In genomic region chr5:40877756-40878155, GRCm38 (mm10) we compare ENCODE assay signal across 35 mouse cellular contexts.
"Had no signal": no experiment of that assay in that cellular context is flagged by ENCODE, and none has a peak within 500 bp of the region (broad histone marks: within the 10 kb centered on the region; RNA-seq: fewer than 3 reads in every experiment).

No protein-coding gene starts in this region.

- H3K9me3 ChIP-seq: heart, embryonic 10.5 days; heart, embryonic 12.5 days; heart, embryonic 13.5 days; heart, embryonic 15.5 days; hindbrain, embryonic 10.5 days; hindbrain, embryonic 12.5 days; hindbrain, embryonic 13.5 days; hindbrain, embryonic 15.5 days; intestine, embryonic 15.5 days; kidney, embryonic 15.5 days had no signal

- H3K9ac ChIP-seq: heart, embryonic 12.5 days; heart, embryonic 13.5 days; heart, embryonic 15.5 days; hindbrain, embryonic 12.5 days; hindbrain, embryonic 13.5 days; hindbrain, embryonic 14.5 days; hindbrain, embryonic 15.5 days; intestine, embryonic 15.5 days; kidney, embryonic 15.5 days had no signal

- H3K4me2 ChIP-seq: heart, embryonic 11.5 days; heart, embryonic 12.5 days; heart, embryonic 13.5 days; heart, embryonic 15.5 days; hindbrain, embryonic 12.5 days; hindbrain, embryonic 13.5 days; hindbrain, embryonic 14.5 days; hindbrain, embryonic 15.5 days; intestine, embryonic 15.5 days; kidney, embryonic 15.5 days had no signal

- H3K36me3 ChIP-seq: heart, embryonic 10.5 days; heart, embryonic 12.5 days; heart, embryonic 13.5 days; heart, embryonic 15.5 days; hindbrain, embryonic 10.5 days; hindbrain, embryonic 12.5 days; hindbrain, embryonic 13.5 days; hindbrain, embryonic 15.5 days; intestine, embryonic 15.5 days; kidney, embryonic 15.5 days had no signal

- H3K27me3 ChIP-seq: heart, embryonic 12.5 days; heart, embryonic 13.5 days; heart, embryonic 15.5 days; hindbrain, embryonic 12.5 days; hindbrain, embryonic 13.5 days; hindbrain, embryonic 15.5 days; intestine, embryonic 15.5 days; kidney, embryonic 15.5 days had no signal

- DNase-seq: heart, postnatal 10 days; heart, postnatal 14 days; heart, postnatal 36 days; heart, postnatal 4 days; kidney, adult 11 months; kidney, adult 18-20 months; kidney, adult 2 months; kidney, adult 8-10 months; kidney, adult 9 months; kidney, postnatal 10 days; kidney, postnatal 14 days; kidney, postnatal 25 days; kidney, postnatal 36 days; kidney, postnatal 4 days; layer of hippocampus, adult 9-11 months; layer of hippocampus, postnatal 36 days had no signal

- H3K4me1 ChIP-seq: heart, embryonic 10.5 days; heart, embryonic 12.5 days; heart, embryonic 13.5 days; heart, embryonic 15.5 days; hindbrain, embryonic 10.5 days; hindbrain, embryonic 12.5 days; hindbrain, embryonic 13.5 days; hindbrain, embryonic 15.5 days; intestine, embryonic 15.5 days; kidney, embryonic 15.5 days had no signal

- H3K27ac ChIP-seq: heart, embryonic 10.5 days; heart, embryonic 13.5 days; heart, embryonic 15.5 days; hindbrain, embryonic 10.5 days; hindbrain, embryonic 12.5 days; hindbrain, embryonic 13.5 days; hindbrain, embryonic 14.5 days; hindbrain, embryonic 15.5 days; hindbrain, postnatal 0 days; intestine, embryonic 15.5 days; kidney, embryonic 15.5 days; kidney, postnatal 0 days; layer of hippocampus, adult 2 months had no signal

- ATAC-seq: hindbrain, embryonic 16.5 days; hindbrain, postnatal 0 days; inflammation-experienced regulatory T-cells, adult 6 months; intestine, embryonic 15.5 days; intestine, embryonic 16.5 days; intestine, postnatal 0 days had no signal

- H3K4me3 ChIP-seq: heart, embryonic 10.5 days; heart, embryonic 12.5 days; heart, embryonic 13.5 days; heart, embryonic 15.5 days; hindbrain, embryonic 10.5 days; hindbrain, embryonic 12.5 days; hindbrain, embryonic 13.5 days; hindbrain, embryonic 15.5 days; intestine, embryonic 15.5 days; kidney, embryonic 15.5 days; layer of hippocampus, adult 2 months had no signal
